Mouse (Mus musculus) intestine, postnatal 0 days (tissue): ENCODE data around the gene Ercc1. TPM values are rescaled to one million over a fixed set of nuclear protein-coding genes. Genes with fewer than 3 reads are reported as not detected.

ENCODE experiments used
- ATAC-seq: fragments of 200-750 bp; cut with Nextera tagmentation; 2 replicates; pipeline ENCODE4 v1.8.0; 2017; ENCODE audit warnings: mild to moderate bottlenecking, moderate TSS enrichment, moderate library complexity
- H3K27ac ChIP-seq: fragments of 300-500 bp; sonication (generic); 2 replicates; pipeline ENCODE4 v1.5.1; 2014; ENCODE audit warnings: mild to moderate bottlenecking, low read depth, low read length, moderate library complexity
- H3K27me3 ChIP-seq: fragments of 300-500 bp; sonication (generic); replicated peaks from 2 replicates; pipeline ENCODE4 v1.6.1; 2014; ENCODE audit warnings: low read length, mixed read lengths; ENCODE audit not compliant: control insufficient read depth, insufficient read depth
- H3K36me3 ChIP-seq: fragments of 300-500 bp; sonication (generic); 2 replicates; pipeline ENCODE4 v1.6.1; 2014; ENCODE audit warnings: mild to moderate bottlenecking, moderate library complexity; ENCODE audit not compliant: control insufficient read depth, insufficient read depth
- H3K4me1 ChIP-seq: fragments of 300-500 bp; sonication (generic); replicated peaks from 2 replicates; pipeline ENCODE4 v1.6.1; 2014; ENCODE audit warnings: antibody characterized with exemption, low read length, mixed read lengths; ENCODE audit not compliant: control insufficient read depth, insufficient read depth
- H3K4me2 ChIP-seq: fragments of 300-500 bp; sonication (generic); replicated peaks from 2 replicates; pipeline ENCODE4 v1.6.1; 2014; ENCODE audit warnings: low read depth, mild to moderate bottlenecking, moderate library complexity
- H3K4me3 ChIP-seq: fragments of 300-500 bp; sonication (generic); 2 replicates; pipeline ENCODE4 v1.5.1; 2014; ENCODE audit warnings: low read depth, low read length
- H3K9ac ChIP-seq: fragments of 300-500 bp; sonication (generic); 2 replicates; pipeline ENCODE4 v1.6.1; 2014; ENCODE audit warnings: mild to moderate bottlenecking, low read depth, low read length
- H3K9me3 ChIP-seq: fragments of 300-500 bp; sonication (generic); 2 replicates; pipeline ENCODE4 v1.6.1; 2016; ENCODE audit warnings: mixed run types; ENCODE audit not compliant: control insufficient read depth
- CTCF ChIP-seq: sonication (generic); IDR thresholded peaks from 2 replicates; pipeline ENCODE4 v1.5.1; 2016; ENCODE audit warnings: low read depth, mild to moderate bottlenecking, control low read depth, antibody characterized with exemption, moderate library complexity
- WGBS: fragments of 180-500 bp; shearing (Covaris S2); extraction: QIAGEN DNeasy Blood & Tissue Kit; methylation state at CpG from one replicate; pipeline ENCODE4 v1.1.7; 2014; 5-methylcytosine and 5-hydroxymethylcytosine counted together
- polyA plus RNA-seq: library from polyadenylated mRNA; unstranded; fragments of >200 nt; fragmentation: Nextera tagmentation; extraction: Ambion mirVana; gene quantifications from 2 replicates; pipeline ENCODE4 v1.2.1, GENCODE M21; 2015

The Ercc1 gene
- polyA plus RNA-seq, 1 experiment from 2014 or later: 22.1 TPM

GRCm38 (mm10) chr7:19373367-19373766 is 28.8 kb downstream of the Ercc1 start:
- H3K4me3 ChIP-seq: no peak overlapping the region
- no peak overlapping the region for H3K27ac ChIP-seq
- H3K27me3 ChIP-seq: no peaks in the 10 kb centered on the region
- H3K4me2 ChIP-seq: no peak overlapping the region
- ATAC-seq: no peak
- H3K36me3 ChIP-seq: 0 out of 2 replicates have a peak, but pooled peaks cover 5% of the 10 kb centered on the region
- H3K9me3 ChIP-seq: no peaks in the 10 kb centered on the region
- no peak overlapping the region for H3K9ac ChIP-seq
- 87% methylated on average over 2 of the region's 2 CpGs for WGBS
- no peaks in the 10 kb centered on the region for H3K4me1 ChIP-seq
- no peak for TF ChIP-seq CTCF

GRCm38 (mm10) chr7:19375368-19375767 is 30.8 kb downstream of the Ercc1 start:
- H3K27me3 ChIP-seq: no peaks in the 10 kb centered on the region
- H3K4me2 ChIP-seq: no peak overlapping the region
- TF ChIP-seq CTCF: no peak
- 0 out of 2 replicates have a peak, but pooled peaks cover 5% of the 10 kb centered on the region for H3K36me3 ChIP-seq
- no peak overlapping the region for H3K4me3 ChIP-seq
- ATAC-seq: no peak
- no peaks in the 10 kb centered on the region for H3K9me3 ChIP-seq
- no peaks in the 10 kb centered on the region for H3K4me1 ChIP-seq
- no peak overlapping the region for H3K27ac ChIP-seq
- H3K9ac ChIP-seq: no peak overlapping the region
- WGBS: 84% methylated on average over 18 of the region's 18 CpGs

- WGBS: 78% methylated on average over 4 of the region's 4 CpGs
- no peak for ATAC-seq
- Histone ChIP-seq H3K36me3 (0 out of 2 replicates have a peak, but pooled peaks cover 5% of the 10 kb centered on the region), H3K4me2 (no peak overlapping the region), H3K27ac (no peak overlapping the region), H3K27me3 (no peaks in the 10 kb centered on the region), H3K4me1 (no peaks in the 10 kb centered on the region), H3K9ac (no peak overlapping the region), H3K4me3 (no peak overlapping the region), H3K9me3 (no peaks in the 10 kb centered on the region)
- TF ChIP-seq CTCF: no peak
Measured at GRCm38 (mm10) chr7:19376019-19376418, 31.4 kb downstream of the Ercc1 start.

- no peak for ATAC-seq
- no peaks in the 10 kb centered on the region for H3K9me3 ChIP-seq
- WGBS: 79% methylated on average over 8 of the region's 8 CpGs
Measured at GRCm38 (mm10) chr7:19378049-19378448, 33.5 kb downstream of the Ercc1 start.

GRCm38 (mm10) chr7:19381377-19382165 is 37.0 kb downstream of the Ercc1 start, which contains the start of gene Ercc2:
Gene Ercc2, plus strand, starts transcription at chr7:19382010.
- no peaks in the 10 kb centered on the region for H3K9me3 ChIP-seq
- no peaks in the 10 kb centered on the region for H3K4me1 ChIP-seq
- peaks cover 16% of the 10 kb centered on the region for H3K36me3 ChIP-seq
- 5% methylated on average over 48 of the region's 48 CpGs for WGBS
- H3K27me3 ChIP-seq: no peaks in the 10 kb centered on the region
- TF ChIP-seq CTCF: no peak
- H3K4me3 ChIP-seq: peak within 1 kb of the TSS; percentile 89
- peak within 1 kb of the TSS; percentile 74 for H3K9ac ChIP-seq
- H3K27ac ChIP-seq: peak within 1 kb of the TSS; percentile 35; the same call in 1 of the 2 replicates
- H3K4me2 ChIP-seq: peak within 1 kb of the TSS; percentile 94
- ATAC-seq: peak; percentile 97

More at GRCm38 (mm10) chr7:19378049-19378448, 33.5 kb downstream of the Ercc1 start:
- TF ChIP-seq CTCF: no peak
- Histone ChIP-seq H3K4me3 (no peak overlapping the region), H3K4me2 (no peak overlapping the region), H3K27ac (no peak overlapping the region), H3K9ac (no peak overlapping the region), H3K36me3 (0 out of 2 replicates have a peak, but pooled peaks cover 5% of the 10 kb centered on the region), H3K4me1 (no peaks in the 10 kb centered on the region), H3K27me3 (no peaks in the 10 kb centered on the region)

GRCm38 (mm10) chr7:19382166-19382541 is 37.6 kb downstream of the Ercc1 start:
- ATAC-seq: peak; percentile 78
- no peak for TF ChIP-seq CTCF
- no peaks in the 10 kb centered on the region for H3K9me3 ChIP-seq
- H3K27me3 ChIP-seq: no peaks in the 10 kb centered on the region
- no peaks in the 10 kb centered on the region for H3K4me1 ChIP-seq
- peak overlapping the region; percentile 74 for H3K9ac ChIP-seq
- WGBS: under 1% methylated on average over 27 of the region's 37 CpGs
- peak overlapping the region; percentile 94 for H3K4me2 ChIP-seq
- peak overlapping the region; percentile 35; the same call in 1 of the 2 replicates for H3K27ac ChIP-seq
- H3K4me3 ChIP-seq: peak overlapping the region; percentile 89
- peaks cover 22% of the 10 kb centered on the region for H3K36me3 ChIP-seq
